Mouse (Mus musculus): ENCODE data around the gene Slc4a8. TPM values are rescaled to one million over a fixed set of nuclear protein-coding genes. Genes with fewer than 3 reads are reported as not detected.

The Slc4a8 gene
- 28.7 and 33.0 TPM in 2 replicates for polyA plus RNA-seq (2015; fragmentation: Nextera tagmentation; extraction: Ambion mirVana)

GRCm38 (mm10) chr15:100761419-100762185 is at the start of gene Slc4a8:
Slc4a8 (plus strand) TSS chr15:100761747.
- no peaks in the 10 kb centered on the region for H3K27me3 ChIP-seq (replicated peaks)
- H3K9me3 ChIP-seq: no peaks in the 10 kb centered on the region
- peak within 1 kb of the TSS; percentile 74 for H3K9ac ChIP-seq
- WGBS: under 1% methylated on average over 64 of the region's 64 CpGs
- peaks cover 25% of the 10 kb centered on the region for H3K4me1 ChIP-seq
- peak within 1 kb of the TSS; percentile 55 for H3K4me2 ChIP-seq
- peak within 1 kb of the TSS; percentile 70 for H3K4me3 ChIP-seq
- peak; percentile 97 for ATAC-seq (replicated peaks)
- H3K27ac ChIP-seq: peak within 1 kb of the TSS; percentile 87
- H3K36me3 ChIP-seq (replicated peaks): no peaks in the 10 kb centered on the region

GRCm38 (mm10) chr15:100714470-100714869 is 47.1 kb upstream of the Slc4a8 start:
- Histone ChIP-seq H3K4me1 (no peaks in the 10 kb centered on the region; the same call in 1 of the 2 replicates), H3K27ac (no peak overlapping the region), H3K4me2 (no peak overlapping the region), H3K36me3 (replicated peaks) (no peaks in the 10 kb centered on the region), H3K27me3 (replicated peaks) (no peaks in the 10 kb centered on the region), H3K9me3 (no peaks in the 10 kb centered on the region), H3K9ac (no peak overlapping the region), H3K4me3 (no peak overlapping the region)
- ATAC-seq (replicated peaks): no peak
- WGBS: 94% methylated on average over 8 of the region's 8 CpGs

- WGBS: 40% methylated on average over 9 of the region's 9 CpGs
- Histone ChIP-seq H3K4me1 (no peaks in the 10 kb centered on the region; the same call in 1 of the 2 replicates), H3K9me3 (no peaks in the 10 kb centered on the region), H3K27me3 (replicated peaks) (no peaks in the 10 kb centered on the region), H3K4me3 (no peak overlapping the region), H3K9ac (no peak overlapping the region), H3K4me2 (no peak overlapping the region), H3K27ac (no peak overlapping the region), H3K36me3 (replicated peaks) (no peaks in the 10 kb centered on the region)
- ATAC-seq (replicated peaks): no peak
Measured at GRCm38 (mm10) chr15:100715399-100715993, 46.1 kb upstream of the Slc4a8 start.

GRCm38 (mm10) chr15:100717933-100718332 is 43.6 kb upstream of the Slc4a8 start:
- Histone ChIP-seq H3K27me3 (replicated peaks) (no peaks in the 10 kb centered on the region), H3K4me1 (no peaks in the 10 kb centered on the region; the same call in 1 of the 2 replicates), H3K4me2 (no peak overlapping the region), H3K9me3 (no peaks in the 10 kb centered on the region), H3K27ac (no peak overlapping the region), H3K36me3 (replicated peaks) (no peaks in the 10 kb centered on the region), H3K4me3 (no peak overlapping the region), H3K9ac (no peak overlapping the region)
- no peak for ATAC-seq (replicated peaks)
- WGBS: 80% methylated on average over 6 of the region's 6 CpGs

GRCm38 (mm10) chr15:100718572-100718971 is 43.0 kb upstream of the Slc4a8 start:
- H3K4me2 ChIP-seq: no peak overlapping the region
- no peak for ATAC-seq (replicated peaks)
- no peak overlapping the region for H3K9ac ChIP-seq
- no peaks in the 10 kb centered on the region for H3K9me3 ChIP-seq
- WGBS: 86% methylated on average over 11 of the region's 11 CpGs
- no peaks in the 10 kb centered on the region for H3K36me3 ChIP-seq (replicated peaks)
- H3K4me3 ChIP-seq: no peak overlapping the region
- H3K4me1 ChIP-seq: no peaks in the 10 kb centered on the region; the same call in 1 of the 2 replicates
- H3K27me3 ChIP-seq (replicated peaks): no peaks in the 10 kb centered on the region
- H3K27ac ChIP-seq: no peak overlapping the region

GRCm38 (mm10) chr15:100719217-100719616 is 42.3 kb upstream of the Slc4a8 start:
- Histone ChIP-seq H3K4me2 (no peak overlapping the region), H3K4me3 (no peak overlapping the region), H3K9me3 (no peaks in the 10 kb centered on the region), H3K27ac (no peak overlapping the region), H3K9ac (no peak overlapping the region), H3K4me1 (no peaks in the 10 kb centered on the region; the same call in 1 of the 2 replicates), H3K27me3 (replicated peaks) (no peaks in the 10 kb centered on the region), H3K36me3 (replicated peaks) (no peaks in the 10 kb centered on the region)
- WGBS: 92% methylated on average over 5 of the region's 5 CpGs
- ATAC-seq (replicated peaks): no peak

- H3K36me3 ChIP-seq (replicated peaks): no peaks in the 10 kb centered on the region
- no peak overlapping the region for H3K4me2 ChIP-seq
- ATAC-seq (replicated peaks): no peak
- H3K27ac ChIP-seq: no peak overlapping the region
- H3K9ac ChIP-seq: no peak overlapping the region
- no peak overlapping the region for H3K4me3 ChIP-seq
- H3K4me1 ChIP-seq: no peaks in the 10 kb centered on the region; the same call in 1 of the 2 replicates
- 88% methylated on average over 10 of the region's 10 CpGs for WGBS
- no peaks in the 10 kb centered on the region for H3K27me3 ChIP-seq (replicated peaks)
- H3K9me3 ChIP-seq: no peaks in the 10 kb centered on the region
Measured at GRCm38 (mm10) chr15:100720066-100720465, 41.5 kb upstream of the Slc4a8 start.

- Histone ChIP-seq H3K4me3 (no peak overlapping the region), H3K4me1 (no peaks in the 10 kb centered on the region), H3K36me3 (replicated peaks) (no peaks in the 10 kb centered on the region), H3K27me3 (replicated peaks) (no peaks in the 10 kb centered on the region), H3K9me3 (no peaks in the 10 kb centered on the region), H3K4me2 (no peak overlapping the region), H3K27ac (no peak overlapping the region), H3K9ac (no peak overlapping the region)
- WGBS: 87% methylated on average over 5 of the region's 5 CpGs
- ATAC-seq (replicated peaks): no peak
Measured at GRCm38 (mm10) chr15:100721445-100721844, 40.1 kb upstream of the Slc4a8 start.

GRCm38 (mm10) chr15:100722026-100722425 is 39.5 kb upstream of the Slc4a8 start:
- Histone ChIP-seq H3K4me1 (no peaks in the 10 kb centered on the region), H3K9me3 (no peaks in the 10 kb centered on the region), H3K27me3 (replicated peaks) (peaks cover under 1% of the 10 kb centered on the region; the same call in 1 of the 2 replicates), H3K4me3 (no peak overlapping the region), H3K36me3 (replicated peaks) (no peaks in the 10 kb centered on the region), H3K27ac (no peak overlapping the region), H3K9ac (no peak overlapping the region), H3K4me2 (no peak overlapping the region)
- ATAC-seq (replicated peaks): no peak
- 68% methylated on average over 4 of the region's 4 CpGs for WGBS

- H3K9ac ChIP-seq: no peak overlapping the region
- no peaks in the 10 kb centered on the region for H3K9me3 ChIP-seq
- no peak overlapping the region for H3K4me2 ChIP-seq
- no peaks in the 10 kb centered on the region for H3K4me1 ChIP-seq
- no peaks in the 10 kb centered on the region for H3K36me3 ChIP-seq (replicated peaks)
- H3K4me3 ChIP-seq: no peak overlapping the region
- peaks cover 6% of the 10 kb centered on the region for H3K27me3 ChIP-seq (replicated peaks)
- H3K27ac ChIP-seq: no peak overlapping the region
- ATAC-seq (replicated peaks): no peak
- 78% methylated on average over 6 of the region's 6 CpGs for WGBS
Measured at GRCm38 (mm10) chr15:100722564-100722963, 39.0 kb upstream of the Slc4a8 start.

GRCm38 (mm10) chr15:100723505-100723904 is 38.0 kb upstream of the Slc4a8 start:
- Histone ChIP-seq H3K4me3 (no peak overlapping the region), H3K9me3 (no peaks in the 10 kb centered on the region), H3K9ac (no peak overlapping the region), H3K4me2 (no peak overlapping the region), H3K27ac (no peak overlapping the region), H3K4me1 (no peaks in the 10 kb centered on the region), H3K36me3 (replicated peaks) (no peaks in the 10 kb centered on the region), H3K27me3 (replicated peaks) (peaks cover 15% of the 10 kb centered on the region)
- ATAC-seq (replicated peaks): no peak
- 87% methylated on average over 14 of the region's 14 CpGs for WGBS

- Histone ChIP-seq H3K4me1 (peaks cover 8% of the 10 kb centered on the region), H3K4me3 (no peak overlapping the region), H3K36me3 (replicated peaks) (no peaks in the 10 kb centered on the region), H3K4me2 (no peak overlapping the region), H3K9me3 (no peaks in the 10 kb centered on the region), H3K27ac (no peak overlapping the region), H3K9ac (no peak overlapping the region), H3K27me3 (replicated peaks) (peaks cover 41% of the 10 kb centered on the region)
- ATAC-seq (replicated peaks): no peak
- 89% methylated on average over 11 of the region's 11 CpGs for WGBS
Measured at GRCm38 (mm10) chr15:100726721-100727120, 34.8 kb upstream of the Slc4a8 start.
